Mouse (Mus musculus) heart, postnatal 36 days (tissue): ENCODE measurements around the gene Ski. TPM values are rescaled to one million over a fixed set of nuclear protein-coding genes. Genes with fewer than 3 reads are reported as not detected.

Experiments
- DNase-seq, 2 experiments: peaks; one replicate each; pipeline ENCODE4 v3.0.0; 2021 to 2022
- intact Hi-C: fragments of 180-260 bp; cut with DNase I; formaldehyde crosslinking; loops from one replicate; pipeline ENCODE4 v1.15.1; 2025
- total RNA-seq, 2 experiments: library from RNA; stranded (reverse); gene quantifications; 2 replicates each; pipeline ENCODE4 v1.2.3; 2021

Gene Ski
- total RNA-seq, 2 experiments from 2014 or later, result 53.3 to 56.8 TPM

DNA sequence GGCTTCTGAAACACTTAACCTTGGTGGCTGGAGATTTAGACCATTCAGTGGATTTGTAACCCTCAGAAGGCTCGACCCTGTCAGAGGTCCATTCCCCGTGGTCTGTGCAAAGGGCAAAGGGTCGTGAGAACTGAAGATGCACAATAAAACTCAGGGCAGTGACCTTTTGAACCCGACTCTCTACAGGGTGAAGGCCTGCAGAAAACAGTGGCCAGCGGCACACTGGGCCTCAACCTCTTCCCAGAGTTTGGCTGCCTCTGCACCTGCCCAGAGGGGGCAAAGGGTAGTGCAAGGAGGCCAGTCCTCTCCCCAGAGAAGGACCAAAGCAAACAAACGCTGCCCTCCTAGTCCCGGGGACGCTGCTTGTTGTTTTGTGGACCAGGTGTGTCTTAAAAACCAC, 34.1 kb downstream of the Ski start:
- intact Hi-C loops, result no loop called here
- no peak for DNase-seq

DNA sequence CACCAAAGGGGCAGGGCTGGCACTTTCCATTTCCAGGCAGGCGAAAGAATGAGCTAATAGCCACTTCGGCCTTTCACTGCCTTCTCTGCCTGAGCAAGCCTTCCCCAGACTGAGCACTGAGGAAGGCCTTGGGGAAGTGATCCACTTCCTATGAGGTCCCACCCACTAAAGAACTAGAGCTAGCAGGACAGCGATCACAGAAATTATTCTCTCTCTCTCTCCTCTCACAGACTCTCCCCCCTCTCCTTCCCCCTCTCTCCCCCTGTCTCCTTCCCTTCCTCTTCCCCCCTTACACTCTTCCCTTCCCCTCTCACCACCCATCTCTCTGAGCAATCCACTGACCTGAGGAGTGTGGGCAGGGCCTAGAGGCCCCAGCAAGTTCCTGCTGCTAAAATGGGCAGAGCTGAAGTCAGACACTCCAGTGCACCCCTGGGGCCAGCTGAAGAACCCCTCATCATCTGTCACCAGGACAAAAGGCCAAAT, 35.2 kb downstream of the Ski start:
- DNase-seq, result no peak
- intact Hi-C loops, result no loop called here

DNA sequence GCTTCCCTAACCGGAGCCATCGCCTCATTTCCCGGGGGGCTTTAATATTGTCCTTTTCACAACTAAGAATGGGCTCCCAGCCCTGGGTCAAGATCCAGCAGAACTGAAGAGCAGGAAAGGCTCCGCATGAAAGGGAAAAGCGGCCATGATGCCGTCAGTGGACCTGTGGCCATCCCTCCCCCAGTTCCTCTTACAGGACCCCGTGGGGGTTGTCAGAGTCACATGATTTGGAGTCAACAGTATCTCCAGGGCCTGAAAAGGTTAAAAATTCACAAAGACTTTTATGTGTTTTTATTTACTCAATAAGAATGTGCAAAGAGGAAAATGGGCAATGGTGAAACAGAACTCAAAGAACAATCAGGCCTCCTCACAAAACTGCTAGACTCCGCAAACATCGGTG, 36.5 kb downstream of the Ski start:
- intact Hi-C loops, result no loop called here
- DNase-seq, result no peak

DNA sequence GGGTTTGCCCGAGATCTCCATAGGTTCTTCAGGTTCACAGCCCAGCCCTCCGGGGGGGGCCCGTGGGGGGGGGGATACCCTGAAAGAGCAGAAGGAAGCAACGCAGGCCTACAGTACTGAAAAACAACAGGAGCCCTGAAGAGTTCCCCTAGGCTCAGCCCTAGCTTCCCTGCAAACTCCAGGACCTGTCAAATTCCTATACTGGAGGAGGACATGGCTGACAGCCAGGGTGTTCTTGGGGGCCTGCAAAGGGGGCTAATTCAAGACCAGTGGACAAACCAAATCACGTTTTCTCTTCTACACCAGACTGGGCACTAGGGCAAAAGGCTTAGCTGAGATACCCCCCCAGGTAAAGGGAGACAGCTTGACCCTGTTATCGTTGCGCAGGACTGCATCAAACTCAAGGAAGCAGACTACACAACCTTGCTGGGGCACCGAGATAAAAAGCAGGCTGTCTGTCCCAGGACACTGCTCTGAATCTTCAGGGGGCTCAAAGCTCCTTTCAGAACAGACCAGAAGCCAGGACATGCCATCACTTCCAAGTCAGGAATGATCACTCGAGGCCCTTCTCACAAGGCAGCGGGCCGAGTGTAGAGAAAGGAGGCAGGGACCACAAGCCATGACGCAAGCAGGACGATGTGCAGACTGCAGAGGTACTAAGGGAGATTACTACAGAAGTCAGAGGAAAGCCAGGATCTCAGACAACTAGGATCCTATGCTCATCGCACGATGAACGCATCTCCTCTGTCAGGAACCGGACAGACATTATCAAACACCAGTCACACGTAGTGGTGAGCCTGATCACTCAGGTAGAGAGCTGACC, 37.9 kb downstream of the Ski start:
- no peak for DNase-seq

DNA sequence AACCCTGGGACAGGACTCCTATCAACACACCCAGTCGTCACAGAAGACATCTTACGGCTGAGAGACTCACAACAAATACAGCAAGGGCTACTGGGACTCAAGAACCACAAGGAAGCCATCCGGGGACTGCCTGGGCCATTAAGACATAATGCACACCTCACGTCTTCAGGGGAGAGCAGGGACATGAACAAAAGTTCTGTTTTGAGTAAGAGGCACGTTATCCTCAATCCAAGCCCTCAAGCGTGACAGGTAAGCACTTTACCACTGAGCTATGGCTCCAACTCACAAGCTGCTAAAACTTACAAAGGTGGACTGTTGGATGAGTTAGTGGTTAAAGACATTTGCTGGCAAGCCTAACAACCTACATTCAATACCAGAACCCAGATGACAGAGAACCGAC, 39.2 kb downstream of the Ski start:
- no peak for DNase-seq

More for the DNA sequence above, 37.9 kb downstream of the Ski start:
- intact Hi-C loops, result no loop called here

DNA sequence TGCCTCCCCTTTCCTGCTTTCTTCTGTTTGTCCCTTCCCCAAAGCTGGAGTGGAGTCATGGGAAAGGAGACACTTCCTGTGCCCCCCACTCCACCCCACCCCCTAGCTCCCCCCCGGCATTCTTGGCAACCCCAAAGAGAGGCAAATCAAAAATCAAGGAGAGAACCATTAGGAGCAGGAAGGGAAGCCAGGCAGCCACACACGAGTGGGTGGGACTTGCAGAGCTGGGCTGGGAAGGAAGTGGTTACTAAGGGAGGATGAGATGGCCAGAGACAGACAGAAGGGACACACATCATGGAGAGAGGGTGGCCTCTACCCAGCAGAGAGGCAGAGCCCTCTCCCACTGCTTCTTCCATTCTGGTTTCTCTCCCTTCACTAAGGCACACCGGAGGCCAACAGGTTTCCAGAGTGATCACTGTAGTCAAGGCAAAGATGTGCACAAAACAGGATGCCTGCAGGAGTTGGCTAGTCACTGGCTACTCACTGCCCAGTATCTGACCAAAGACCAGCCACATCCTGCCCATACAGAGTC, 43.3 kb downstream of the Ski start:
- intact Hi-C loops, result loop anchor here (2.0 kb wide), 1 partner anchor 40 kb away; no protein-coding TSS in a partner anchor
- DNase-seq, result peak; percentile 43 to 56

More for the DNA sequence above, 39.2 kb downstream of the Ski start:
- intact Hi-C loops, result no loop called here

DNA sequence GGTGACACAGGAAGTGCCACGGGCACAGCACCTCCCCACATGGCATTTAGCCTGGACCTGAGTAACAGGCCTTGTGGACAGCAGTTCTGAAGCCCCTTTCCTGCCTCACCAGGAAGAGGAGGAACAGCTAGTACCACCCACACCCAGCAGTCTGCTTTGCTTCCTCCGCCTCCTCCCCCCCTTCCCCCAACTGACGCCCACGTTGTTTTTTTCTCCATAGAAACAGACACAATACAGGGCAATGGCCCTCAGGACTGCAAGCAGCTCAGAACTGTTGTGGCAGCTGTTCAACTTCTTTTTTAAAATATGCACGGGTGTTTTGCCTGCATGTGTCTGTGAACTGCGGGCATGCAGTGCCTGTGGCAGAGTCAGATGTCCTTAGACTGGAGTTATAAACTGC, 44.1 kb downstream of the Ski start:
- intact Hi-C loops, result loop anchor here (2.0 kb wide), 1 partner anchor 41 kb away; no protein-coding TSS in a partner anchor
- peak; percentile 67 to 76 for DNase-seq

DNA sequence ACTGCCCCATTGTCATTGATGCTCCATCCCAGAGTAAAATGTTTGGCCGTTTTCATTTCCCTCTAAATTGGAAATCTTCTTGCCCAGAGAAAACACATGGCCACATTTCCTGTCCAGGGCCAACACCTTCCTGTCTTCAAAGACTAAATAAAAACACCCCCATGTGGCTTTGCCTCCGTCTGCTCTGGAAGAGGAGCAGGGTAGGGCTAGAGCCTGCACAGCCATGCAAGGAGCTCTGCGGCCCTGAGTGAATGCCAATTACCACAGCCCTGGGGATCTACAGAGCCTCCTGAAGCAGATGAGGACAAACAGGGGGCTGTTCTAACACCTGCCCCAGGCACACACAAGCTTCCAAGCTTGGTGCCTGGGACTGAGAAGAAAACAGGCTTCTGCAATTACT, 46.2 kb downstream of the Ski start:
- DNase-seq, result no peak
- intact Hi-C loops, result no loop called here

DNA sequence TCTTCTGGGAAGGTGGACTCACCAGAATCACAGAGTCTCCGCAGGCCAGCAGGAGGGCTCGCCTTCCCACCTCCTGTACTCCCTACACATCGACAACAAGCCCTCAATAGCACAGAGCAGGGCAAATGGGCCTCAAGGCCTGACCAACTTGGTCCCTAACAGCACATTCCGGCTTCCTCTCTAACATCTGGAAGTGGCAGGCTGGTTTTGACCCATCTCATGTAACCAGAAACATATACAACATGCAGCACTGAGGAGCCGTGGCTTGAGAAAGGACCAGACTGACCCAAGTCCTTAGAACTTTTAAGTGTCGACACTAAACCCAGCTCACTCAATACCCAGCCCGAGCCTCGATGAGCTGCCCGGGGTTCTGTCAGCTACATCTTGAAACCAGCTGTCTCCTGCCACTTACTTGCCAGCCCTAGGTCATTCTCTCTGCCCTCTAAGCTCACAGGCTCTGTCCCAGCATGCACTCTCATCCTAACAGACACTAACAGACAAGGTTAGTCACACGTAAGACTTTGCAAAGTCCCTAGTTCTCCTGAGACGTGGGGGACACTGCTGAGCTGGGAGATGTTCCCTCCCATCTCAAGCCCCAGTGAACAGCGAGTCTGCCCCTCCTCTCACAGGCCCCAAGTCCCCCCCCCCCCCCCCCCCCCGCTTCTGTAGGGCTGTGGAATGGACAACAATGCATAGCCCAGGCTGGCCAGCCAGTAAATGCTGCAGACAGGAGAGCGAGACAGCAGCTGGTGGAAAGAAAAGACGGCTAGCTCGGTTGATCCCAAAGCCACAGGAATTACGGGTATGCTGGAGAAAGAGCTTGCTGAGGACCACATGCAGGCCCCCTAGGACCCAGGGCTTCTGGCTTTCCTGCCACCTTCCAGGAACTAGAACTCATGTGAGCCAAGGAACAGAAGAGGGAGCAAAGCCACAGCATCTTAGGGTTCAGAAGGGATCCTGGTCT, 48.3 kb downstream of the Ski start:
- intact Hi-C loops, result loop anchor here (1.0 kb wide), 1 partner anchor 24 kb away; no protein-coding TSS in a partner anchor
- DNase-seq, result no peak

DNA sequence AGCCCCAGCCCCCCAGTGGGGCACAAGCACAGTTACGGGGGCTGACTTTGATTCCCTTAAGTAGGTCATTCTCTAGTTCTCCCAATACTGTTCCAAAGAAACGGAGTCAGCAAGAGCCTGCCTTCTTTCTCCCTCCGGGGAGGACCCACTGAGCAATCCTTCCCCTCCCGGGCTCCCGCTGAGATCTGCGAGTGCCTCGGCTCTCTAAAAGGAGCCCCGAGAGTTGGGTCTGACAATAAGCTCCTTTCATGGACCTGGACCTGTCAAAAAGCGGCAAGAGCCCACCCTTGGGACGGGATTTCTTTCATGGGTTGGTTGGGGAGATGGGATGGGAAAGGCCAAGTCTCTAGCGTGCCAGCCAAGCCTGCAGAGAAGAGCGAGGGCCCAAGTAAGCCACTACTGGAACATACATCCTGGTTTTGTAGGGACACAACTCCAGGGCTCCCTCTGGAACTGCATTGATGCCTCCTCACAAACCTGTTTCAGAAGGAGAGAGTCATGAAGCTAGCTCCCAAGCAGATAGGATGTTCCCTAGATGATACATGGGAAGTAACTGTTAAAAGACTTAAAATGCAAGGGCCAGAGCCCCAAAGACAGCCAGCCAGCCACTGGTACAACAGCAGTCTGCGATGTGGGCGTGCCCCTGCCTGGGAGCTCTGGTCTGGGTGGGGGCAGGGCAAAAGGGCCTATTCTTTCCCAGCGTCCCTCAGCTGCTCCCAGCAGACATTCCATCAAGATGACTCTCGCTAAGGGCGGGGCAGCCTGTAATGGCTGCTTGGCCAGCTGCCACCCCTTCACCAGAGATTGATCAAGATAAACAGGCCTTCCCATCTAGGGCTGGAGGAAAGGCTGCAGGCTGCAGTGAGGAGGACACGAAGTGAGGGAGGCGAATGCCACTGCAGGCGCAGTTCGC, 49.2 kb downstream of the Ski start:
- peak; percentile 87 for DNase-seq
- intact Hi-C loops, result loop anchor here (1.0 kb wide), 1 partner anchor 23 kb away; no protein-coding TSS in a partner anchor

DNA sequence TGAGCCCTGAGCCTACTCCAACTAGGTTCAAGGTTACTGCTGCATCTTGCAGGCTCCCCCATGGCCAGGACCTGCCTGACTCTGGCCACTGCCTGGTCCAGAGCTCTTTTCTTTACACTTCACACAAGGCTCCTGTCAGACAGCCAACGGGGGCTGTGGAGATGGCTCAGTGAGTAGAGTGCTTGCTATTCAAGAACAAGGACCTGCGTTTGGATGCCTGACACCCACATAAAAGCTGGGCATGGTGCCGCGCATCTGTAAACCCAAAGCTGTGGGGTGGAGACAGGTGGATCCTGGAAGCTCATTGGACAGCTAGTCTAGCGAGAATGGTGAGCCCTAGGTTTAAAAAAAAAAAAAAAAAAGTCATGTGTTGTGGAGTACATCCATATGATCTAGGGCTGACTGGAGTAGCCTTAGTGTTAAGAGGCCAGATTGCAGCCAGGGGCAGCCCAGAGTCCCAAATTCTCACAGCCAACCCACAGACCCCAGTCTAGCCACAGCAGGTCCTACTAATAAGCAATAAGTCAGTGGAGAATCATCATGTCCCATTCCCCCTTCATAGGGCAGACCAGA, 50.3 kb downstream of the Ski start:
- intact Hi-C loops, result no loop called here

DNA sequence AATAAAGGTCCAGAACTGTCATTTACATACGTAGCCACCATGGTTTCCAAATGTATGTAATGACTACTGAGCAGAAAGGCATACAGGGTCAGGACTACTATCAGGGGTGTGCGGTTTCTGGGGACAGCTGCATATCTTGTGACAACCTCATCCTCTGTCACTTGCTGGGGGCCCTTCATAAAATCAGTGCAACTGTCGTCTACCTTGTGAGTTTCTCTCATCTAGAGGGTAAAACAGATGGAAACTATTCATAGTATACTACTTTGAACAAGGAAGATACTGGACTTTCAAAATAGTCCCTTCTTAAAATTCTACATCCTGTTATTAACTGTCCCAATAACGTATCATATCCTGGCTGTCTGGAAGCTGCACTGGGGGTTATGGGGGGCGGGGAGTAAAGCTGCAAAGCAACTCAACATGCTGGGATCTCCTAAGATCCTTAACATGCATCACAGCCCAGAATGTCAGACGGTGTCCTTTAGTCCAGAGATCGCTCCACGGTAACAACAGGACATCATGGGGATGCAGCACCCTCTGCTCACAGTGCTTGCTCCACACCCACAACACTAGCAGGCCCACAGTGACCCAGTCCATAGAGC, 51.7 kb downstream of the Ski start:
- intact Hi-C loops, result no loop called here
- DNase-seq, result no peak

More for the DNA sequence above, 50.3 kb downstream of the Ski start:
- DNase-seq, result no peak

DNA sequence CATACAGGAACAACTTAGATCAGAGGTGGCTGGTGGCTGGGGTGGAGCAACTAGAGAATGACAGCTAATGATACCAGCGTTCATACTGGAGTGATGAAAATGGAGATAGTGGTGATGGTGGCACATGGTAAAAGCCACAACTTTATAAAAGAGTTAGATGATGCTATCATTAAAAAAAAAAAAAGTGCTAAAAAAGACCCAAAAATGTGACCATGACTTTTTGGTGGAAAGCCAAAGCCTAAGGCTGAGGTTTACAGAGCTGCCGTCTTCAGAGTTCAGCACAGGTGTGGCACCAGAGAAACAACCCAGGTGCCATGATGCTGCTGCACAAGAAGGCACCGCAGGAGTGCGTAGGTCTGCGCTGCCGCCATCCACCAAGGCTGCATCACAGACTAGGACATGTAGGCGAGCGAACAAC, 53.5 kb downstream of the Ski start:
- intact Hi-C loops, result no loop called here

DNA sequence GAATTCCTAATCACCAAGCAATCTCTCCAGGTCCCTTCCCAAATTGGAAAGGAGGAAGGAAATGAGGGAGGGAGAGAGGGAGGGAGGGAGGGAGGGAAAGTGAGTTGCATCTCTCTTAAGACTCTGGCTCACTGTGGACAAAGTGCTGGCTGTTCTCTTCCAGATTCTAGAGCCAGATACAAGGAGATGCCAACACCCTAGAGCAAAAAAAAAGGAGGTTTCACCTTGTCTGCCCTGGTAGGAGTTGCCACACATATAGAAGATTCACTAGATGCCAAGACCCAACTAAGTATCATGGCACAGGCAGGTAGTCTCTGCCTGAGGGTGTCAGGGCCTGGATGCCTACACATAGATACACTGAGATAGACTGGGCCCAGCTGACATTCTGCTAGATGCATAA, 56.5 kb downstream of the Ski start:
- no peak for DNase-seq
- intact Hi-C loops, result no loop called here

More for the DNA sequence above, 53.5 kb downstream of the Ski start:
- DNase-seq, result no peak

DNA sequence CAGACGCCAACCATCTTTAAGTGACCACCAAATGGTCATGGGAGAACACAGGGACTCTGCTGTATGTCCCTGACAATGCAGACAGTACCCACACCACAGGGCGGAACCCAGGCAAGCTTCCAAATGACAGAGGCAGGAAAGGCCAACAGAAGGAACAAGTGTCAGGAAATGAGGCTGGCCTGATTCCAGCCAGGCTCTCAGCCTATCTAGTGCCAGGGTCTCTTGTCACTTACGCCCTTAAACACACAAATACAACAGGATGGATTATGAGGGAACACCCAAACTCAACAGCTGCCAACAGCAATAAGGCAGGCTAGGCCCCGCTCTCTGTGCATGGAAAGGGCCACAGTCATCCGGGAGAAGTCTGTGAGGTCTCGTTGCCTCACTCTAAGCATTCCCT, 57.8 kb downstream of the Ski start:
- intact Hi-C loops, result loop anchor here (1.0 kb wide), 1 partner anchor 14 kb away; no protein-coding TSS in a partner anchor

DNA sequence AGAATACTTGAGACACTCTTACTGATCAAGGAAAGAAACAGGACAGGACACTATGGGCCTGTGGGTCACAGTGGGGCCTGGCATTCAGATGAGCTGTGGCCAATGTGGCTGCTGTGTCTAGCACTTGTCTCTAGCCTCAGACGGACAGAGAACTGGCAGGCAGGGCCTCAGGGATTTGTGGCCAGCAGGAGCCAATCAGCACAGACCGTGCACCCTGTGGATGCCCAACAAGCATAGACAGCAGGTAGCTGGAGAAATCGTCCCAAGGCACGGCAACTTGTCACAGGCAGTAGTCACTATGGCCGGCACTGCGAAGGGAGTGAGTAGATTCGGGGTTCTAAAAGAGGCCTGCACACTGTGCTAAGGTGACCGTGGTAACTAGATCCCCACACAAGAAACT, 58.7 kb downstream of the Ski start:
- intact Hi-C loops, result loop anchor here (1.0 kb wide), 1 partner anchor 13 kb away; no protein-coding TSS in a partner anchor
- no peak for DNase-seq

More for the DNA sequence above, 57.8 kb downstream of the Ski start:
- DNase-seq, result peak; percentile 80

DNA sequence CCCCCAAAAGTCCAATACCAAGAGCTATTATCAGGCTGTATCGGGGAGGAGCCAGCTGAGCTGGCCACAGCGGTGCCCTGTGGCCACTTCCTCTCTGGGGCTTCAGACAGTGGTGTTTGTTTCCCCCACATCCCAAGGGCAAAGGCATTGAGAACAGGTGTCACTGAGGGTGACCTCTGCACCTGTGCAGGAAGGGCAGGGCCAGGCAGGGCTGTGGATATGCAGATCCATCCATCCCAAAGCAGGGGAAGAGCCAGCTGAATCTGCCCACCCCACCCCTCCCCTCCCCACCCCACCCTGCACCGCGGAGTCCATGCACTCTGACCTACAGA, 59.1 kb downstream of the Ski start:
- no peak for DNase-seq
- intact Hi-C loops, result no loop called here

DNA sequence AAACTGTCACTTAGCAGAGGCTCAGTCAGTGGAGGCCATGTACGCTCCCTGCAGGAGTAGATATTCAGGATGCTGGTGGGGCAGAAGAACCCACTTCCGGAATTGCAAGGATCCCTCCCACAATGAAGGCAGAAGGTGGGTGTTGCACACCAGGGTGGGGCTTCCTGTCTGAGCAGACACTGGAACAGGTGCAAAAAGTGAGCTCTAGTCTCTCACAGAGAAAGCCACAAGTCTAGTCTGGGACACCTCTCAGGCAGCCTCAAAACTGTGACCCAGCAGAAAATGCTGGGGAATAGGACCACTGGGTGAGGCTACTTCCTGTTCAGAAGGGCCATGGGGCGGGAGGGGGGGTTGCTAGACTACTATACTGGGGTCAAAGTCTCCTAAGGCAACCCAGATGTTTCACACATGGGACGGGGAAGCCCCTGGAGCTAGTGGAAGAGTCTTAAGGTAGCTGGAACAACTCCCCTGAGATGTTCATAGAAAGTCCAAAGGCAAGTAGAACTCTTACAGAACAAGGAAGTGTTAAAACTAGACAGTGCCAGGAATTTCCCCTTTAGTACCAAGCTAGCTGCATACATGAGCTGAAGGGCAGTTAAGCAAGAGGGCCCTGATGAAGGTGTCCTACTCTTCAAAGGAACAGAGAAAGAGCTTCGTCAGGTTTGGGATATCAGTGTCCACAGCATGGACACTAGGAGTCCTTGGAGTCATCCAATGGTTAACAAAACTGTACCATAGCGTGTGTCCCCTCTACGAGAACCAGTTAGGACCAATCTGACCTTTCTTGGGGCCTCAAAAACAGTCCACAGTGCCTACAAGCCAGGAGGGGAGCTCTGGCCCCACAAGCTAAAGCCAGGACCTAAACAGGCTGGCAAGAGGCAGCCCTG, 59.7 kb downstream of the Ski start:
- no peak for DNase-seq

More for the DNA sequence above, 59.7 kb downstream of the Ski start:
- intact Hi-C loops, result no loop called here
